Mouse (Mus musculus): ENCODE measurements around the gene Rpl3l. TPM values are rescaled to one million over a fixed set of nuclear protein-coding genes. Genes with fewer than 3 reads are reported as not detected.

Gene Rpl3l
- polyA plus RNA-seq, 1 experiment from 2014 or later = 2.4 TPM

GRCm38 (mm10) chr17:24697985-24698384, 29.6 kb upstream of the Rpl3l start:
- H3K36me3 ChIP-seq (ENCODE audit: control insufficient read depth, insufficient read depth) = peaks cover 17% of the 10 kb centered on the region
- H3K4me1 ChIP-seq (ENCODE audit: control insufficient read depth, insufficient read depth, low read length) = peaks cover 8% of the 10 kb centered on the region; the same call in 1 of the 2 replicates
- H3K9me3 ChIP-seq (replicated peaks; ENCODE audit: control insufficient read depth, low read length) = no peaks in the 10 kb centered on the region
- 28% methylated on average over 5 of the region's 5 CpGs for WGBS
- H3K4me2 ChIP-seq (ENCODE audit: low read depth, low read length) = no peak overlapping the region
- H3K4me3 ChIP-seq (ENCODE audit: low read length) = no peak overlapping the region
- ATAC-seq (replicated peaks; ENCODE audit: extremely low read depth, insufficient read depth, low FRiP score) = no peak
- H3K27me3 ChIP-seq (ENCODE audit: control insufficient read depth, insufficient read depth, low read length) = no peaks in the 10 kb centered on the region
- H3K27ac ChIP-seq (ENCODE audit: low read length) = no peak overlapping the region
- no peak overlapping the region for H3K9ac ChIP-seq (ENCODE audit: low read length)

- WGBS = 67% methylated on average over 9 of the region's 9 CpGs
- ATAC-seq (replicated peaks; ENCODE audit: extremely low read depth, insufficient read depth, low FRiP score) = no peak
- Histone ChIP-seq H3K27me3 (ENCODE audit: control insufficient read depth, insufficient read depth, low read length) (no peaks in the 10 kb centered on the region), H3K4me1 (ENCODE audit: control insufficient read depth, insufficient read depth, low read length) (peaks cover 8% of the 10 kb centered on the region; the same call in 1 of the 2 replicates), H3K4me3 (ENCODE audit: low read length) (no peak overlapping the region), H3K9me3 (replicated peaks; ENCODE audit: control insufficient read depth, low read length) (no peaks in the 10 kb centered on the region), H3K36me3 (ENCODE audit: control insufficient read depth, insufficient read depth) (peaks cover 17% of the 10 kb centered on the region), H3K9ac (ENCODE audit: low read length) (no peak overlapping the region), H3K27ac (ENCODE audit: low read length) (no peak overlapping the region), H3K4me2 (ENCODE audit: low read depth, low read length) (no peak overlapping the region)
These were observed 28.9 kb upstream of the Rpl3l start for GRCm38 (mm10) chr17:24698715-24699114.

GRCm38 (mm10) chr17:24699473-24699872, 28.1 kb upstream of the Rpl3l start:
- Histone ChIP-seq H3K4me1 (ENCODE audit: control insufficient read depth, insufficient read depth, low read length) (peaks cover 8% of the 10 kb centered on the region; the same call in 1 of the 2 replicates), H3K4me3 (ENCODE audit: low read length) (no peak overlapping the region), H3K27ac (ENCODE audit: low read length) (no peak overlapping the region), H3K4me2 (ENCODE audit: low read depth, low read length) (no peak overlapping the region), H3K9me3 (replicated peaks; ENCODE audit: control insufficient read depth, low read length) (no peaks in the 10 kb centered on the region), H3K36me3 (ENCODE audit: control insufficient read depth, insufficient read depth) (peaks cover 24% of the 10 kb centered on the region), H3K27me3 (ENCODE audit: control insufficient read depth, insufficient read depth, low read length) (no peaks in the 10 kb centered on the region), H3K9ac (ENCODE audit: low read length) (no peak overlapping the region)
- 82% methylated on average over 2 of the region's 2 CpGs for WGBS
- ATAC-seq (replicated peaks; ENCODE audit: extremely low read depth, insufficient read depth, low FRiP score) = no peak

- ATAC-seq (replicated peaks; ENCODE audit: extremely low read depth, insufficient read depth, low FRiP score) = no peak
- H3K9ac ChIP-seq (ENCODE audit: low read length) = no peak overlapping the region
- peaks cover 32% of the 10 kb centered on the region for H3K36me3 ChIP-seq (ENCODE audit: control insufficient read depth, insufficient read depth)
- no peak overlapping the region for H3K27ac ChIP-seq (ENCODE audit: low read length)
- 88% methylated on average over 9 of the region's 9 CpGs for WGBS
- no peak overlapping the region for H3K4me3 ChIP-seq (ENCODE audit: low read length)
- H3K27me3 ChIP-seq (ENCODE audit: control insufficient read depth, insufficient read depth, low read length) = no peaks in the 10 kb centered on the region
- H3K4me2 ChIP-seq (ENCODE audit: low read depth, low read length) = no peak overlapping the region
- no peaks in the 10 kb centered on the region for H3K9me3 ChIP-seq (replicated peaks; ENCODE audit: control insufficient read depth, low read length)
- H3K4me1 ChIP-seq (ENCODE audit: control insufficient read depth, insufficient read depth, low read length) = peaks cover 4% of the 10 kb centered on the region; the same call in 1 of the 2 replicates
These were observed 26.4 kb upstream of the Rpl3l start for GRCm38 (mm10) chr17:24701251-24701650.

- 94% methylated on average over 3 of the region's 3 CpGs for WGBS
- Histone ChIP-seq H3K36me3 (ENCODE audit: control insufficient read depth, insufficient read depth) (peaks cover 24% of the 10 kb centered on the region), H3K4me3 (ENCODE audit: low read length) (no peak overlapping the region), H3K4me2 (ENCODE audit: low read depth, low read length) (no peak overlapping the region), H3K9me3 (replicated peaks; ENCODE audit: control insufficient read depth, low read length) (no peaks in the 10 kb centered on the region), H3K4me1 (ENCODE audit: control insufficient read depth, insufficient read depth, low read length) (peaks cover 12% of the 10 kb centered on the region), H3K9ac (ENCODE audit: low read length) (no peak overlapping the region), H3K27me3 (ENCODE audit: control insufficient read depth, insufficient read depth, low read length) (no peaks in the 10 kb centered on the region), H3K27ac (ENCODE audit: low read length) (no peak overlapping the region)
- no peak for ATAC-seq (replicated peaks; ENCODE audit: extremely low read depth, insufficient read depth, low FRiP score)
These were observed 21.8 kb upstream of the Rpl3l start for GRCm38 (mm10) chr17:24705821-24706220.

- Histone ChIP-seq H3K27ac (ENCODE audit: low read length) (peak within 1 kb of the TSS; percentile 85), H3K9ac (ENCODE audit: low read length) (peak within 1 kb of the TSS; percentile 90), H3K4me1 (ENCODE audit: control insufficient read depth, insufficient read depth, low read length) (peaks cover 12% of the 10 kb centered on the region), H3K4me2 (ENCODE audit: low read depth, low read length) (peak within 1 kb of the TSS; percentile 96), H3K27me3 (ENCODE audit: control insufficient read depth, insufficient read depth, low read length) (no peaks in the 10 kb centered on the region), H3K4me3 (ENCODE audit: low read length) (peak within 1 kb of the TSS; percentile 79), H3K9me3 (replicated peaks; ENCODE audit: control insufficient read depth, low read length) (no peaks in the 10 kb centered on the region), H3K36me3 (ENCODE audit: control insufficient read depth, insufficient read depth) (peaks cover 15% of the 10 kb centered on the region)
- ATAC-seq (replicated peaks; ENCODE audit: extremely low read depth, insufficient read depth, low FRiP score) = peak; percentile 80
- WGBS = 2% methylated on average over 32 of the region's 32 CpGs
These were observed 20.4 kb upstream of the Rpl3l start, which contains the start of gene Tbl3 for GRCm38 (mm10) chr17:24706982-24707800. Gene Tbl3, minus strand, starts transcription at chr17:24707660.

- peaks cover 15% of the 10 kb centered on the region for H3K36me3 ChIP-seq (ENCODE audit: control insufficient read depth, insufficient read depth)
- 3% methylated on average over 24 of the region's 24 CpGs for WGBS
- H3K4me2 ChIP-seq (ENCODE audit: low read depth, low read length) = peak overlapping the region; percentile 96
- H3K27ac ChIP-seq (ENCODE audit: low read length) = peak overlapping the region; percentile 85
- H3K27me3 ChIP-seq (ENCODE audit: control insufficient read depth, insufficient read depth, low read length) = no peaks in the 10 kb centered on the region
- H3K9me3 ChIP-seq (replicated peaks; ENCODE audit: control insufficient read depth, low read length) = no peaks in the 10 kb centered on the region
- H3K4me3 ChIP-seq (ENCODE audit: low read length) = peak overlapping the region; percentile 79
- peaks cover 12% of the 10 kb centered on the region for H3K4me1 ChIP-seq (ENCODE audit: control insufficient read depth, insufficient read depth, low read length)
- no peak for ATAC-seq (replicated peaks; ENCODE audit: extremely low read depth, insufficient read depth, low FRiP score)
- H3K9ac ChIP-seq (ENCODE audit: low read length) = peak overlapping the region; percentile 90
These were observed 19.7 kb upstream of the Rpl3l start for GRCm38 (mm10) chr17:24707801-24708425.

GRCm38 (mm10) chr17:24708646-24709045, 19.0 kb upstream of the Rpl3l start:
- Histone ChIP-seq H3K36me3 (ENCODE audit: control insufficient read depth, insufficient read depth) (peaks cover 15% of the 10 kb centered on the region), H3K27ac (ENCODE audit: low read length) (no peak overlapping the region), H3K27me3 (ENCODE audit: control insufficient read depth, insufficient read depth, low read length) (no peaks in the 10 kb centered on the region), H3K9ac (ENCODE audit: low read length) (no peak overlapping the region), H3K4me3 (ENCODE audit: low read length) (no peak overlapping the region), H3K4me2 (ENCODE audit: low read depth, low read length) (no peak overlapping the region), H3K4me1 (ENCODE audit: control insufficient read depth, insufficient read depth, low read length) (peaks cover 12% of the 10 kb centered on the region), H3K9me3 (replicated peaks; ENCODE audit: control insufficient read depth, low read length) (no peaks in the 10 kb centered on the region)
- 0 out of 2 replicates have a peak, but pooled peaks have one; percentile 14 for ATAC-seq (replicated peaks; ENCODE audit: extremely low read depth, insufficient read depth, low FRiP score)
- WGBS = 28% methylated on average over 2 of the region's 2 CpGs

GRCm38 (mm10) chr17:24715556-24715955, 12.1 kb upstream of the Rpl3l start:
- H3K36me3 ChIP-seq (ENCODE audit: control insufficient read depth, insufficient read depth) = no peaks in the 10 kb centered on the region
- H3K27ac ChIP-seq (ENCODE audit: low read length) = no peak overlapping the region
- H3K9me3 ChIP-seq (replicated peaks; ENCODE audit: control insufficient read depth, low read length) = no peaks in the 10 kb centered on the region
- no peak overlapping the region for H3K4me3 ChIP-seq (ENCODE audit: low read length)
- 81% methylated on average over 6 of the region's 6 CpGs for WGBS
- H3K4me1 ChIP-seq (ENCODE audit: control insufficient read depth, insufficient read depth, low read length) = peaks cover 5% of the 10 kb centered on the region
- no peak overlapping the region for H3K9ac ChIP-seq (ENCODE audit: low read length)
- no peak for ATAC-seq (replicated peaks; ENCODE audit: extremely low read depth, insufficient read depth, low FRiP score)
- H3K27me3 ChIP-seq (ENCODE audit: control insufficient read depth, insufficient read depth, low read length) = no peaks in the 10 kb centered on the region
- H3K4me2 ChIP-seq (ENCODE audit: low read depth, low read length) = no peak overlapping the region

All from heart, embryonic 16.5 days (tissue).